Mouse (Mus musculus) midbrain, embryonic 13.5 days (tissue): Measurements from ENCODE around the gene Prpsap2. TPM values are rescaled to one million over a fixed set of nuclear protein-coding genes. Genes with fewer than 3 reads are reported as not detected.

Experiments used
- ATAC-seq: fragments of 200-750 bp; cut with Nextera tagmentation; 2 replicates; pipeline ENCODE4 v1.8.0; 2017; ENCODE audit warnings: mild to moderate bottlenecking, moderate TSS enrichment, moderate library complexity
- H3K27ac ChIP-seq: fragments of 300-500 bp; sonication (generic); 2 replicates; pipeline ENCODE4 v1.5.1; 2015; ENCODE audit warnings: inconsistent platforms, mild to moderate bottlenecking, moderate library complexity
- H3K27me3 ChIP-seq: fragments of 300-500 bp; sonication (generic); 2 replicates; pipeline ENCODE4 v1.6.1; 2015; ENCODE audit warnings: mild to moderate bottlenecking, inconsistent platforms
- H3K36me3 ChIP-seq: fragments of 300-500 bp; sonication (generic); 2 replicates; pipeline ENCODE4 v1.6.1; 2015; ENCODE audit warnings: mild to moderate bottlenecking, inconsistent platforms
- H3K4me1 ChIP-seq: fragments of 300-500 bp; sonication (generic); replicated peaks from 2 replicates; pipeline ENCODE4 v1.6.1; 2015; ENCODE audit warnings: inconsistent platforms
- H3K4me2 ChIP-seq: fragments of 300-500 bp; sonication (generic); replicated peaks from 2 replicates; pipeline ENCODE4 v1.6.1; 2015; ENCODE audit warnings: moderate library complexity, mild to moderate bottlenecking, inconsistent platforms
- H3K4me3 ChIP-seq: fragments of 300-500 bp; sonication (generic); replicated peaks from 2 replicates; pipeline ENCODE4 v1.5.1; 2015; ENCODE audit warnings: mild to moderate bottlenecking, inconsistent platforms
- H3K9ac ChIP-seq: fragments of 300-500 bp; sonication (generic); replicated peaks from 2 replicates; pipeline ENCODE4 v1.6.1; 2015; ENCODE audit warnings: mild to moderate bottlenecking, inconsistent platforms
- H3K9me3 ChIP-seq: fragments of 300-500 bp; sonication (generic); 2 replicates; pipeline ENCODE4 v1.6.1; 2016; ENCODE audit warnings: mild to moderate bottlenecking, inconsistent platforms
- WGBS: fragments of 180-500 bp; shearing (Covaris S2); methylation state at CpG from one replicate; pipeline ENCODE4 v1.1.7; 2015; 5-methylcytosine and 5-hydroxymethylcytosine counted together
- polyA plus RNA-seq: library from polyadenylated mRNA; unstranded; fragments of >200 nt; fragmentation: Nextera tagmentation; extraction: Ambion mirVana; gene quantifications from 2 replicates; pipeline ENCODE4 v1.2.1, GENCODE M21; 2015

Prpsap2 gene
- polyA plus RNA-seq, 1 experiment from 2014 or later: 61.5 TPM

GRCm38 (mm10) chr11:61744460-61744859 is 17.4 kb downstream of the Prpsap2 start:
- Histone ChIP-seq H3K4me2 (no peak overlapping the region), H3K27ac (no peak overlapping the region)
- WGBS: 65% methylated on average over 3 of the region's 3 CpGs

DNA sequence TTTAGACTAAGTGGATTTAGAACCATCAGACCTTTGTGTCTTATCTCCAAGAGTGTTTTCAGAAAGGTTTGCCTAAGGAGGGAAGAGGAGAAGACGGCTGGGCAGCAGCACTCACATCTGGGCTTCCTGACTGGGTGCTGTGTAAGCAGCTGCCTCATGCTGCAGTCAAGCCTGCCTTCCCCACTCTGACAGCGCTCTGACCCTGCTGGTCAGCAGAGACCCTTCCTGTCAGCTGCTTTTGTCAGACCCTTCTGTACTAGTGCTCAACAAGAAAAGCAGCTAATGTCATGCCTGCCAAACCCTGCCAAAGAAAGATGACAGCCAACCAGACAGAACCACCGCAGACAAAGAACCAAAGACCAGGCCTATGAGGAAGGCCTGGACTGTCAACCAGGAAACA is 18.1 kb downstream of the Prpsap2 start:
- Histone ChIP-seq H3K27ac (peak overlapping the region; percentile 9; the same call in 1 of the 2 replicates), H3K36me3 (peaks cover 77% of the 10 kb centered on the region), H3K9ac (0 out of 2 replicates have a peak overlapping the region, but pooled peaks have one; percentile 19), H3K4me1 (no peaks in the 10 kb centered on the region; the same call in 1 of the 2 replicates), H3K4me3 (no peak overlapping the region), H3K9me3 (no peaks in the 10 kb centered on the region), H3K4me2 (no peak overlapping the region), H3K27me3 (no peaks in the 10 kb centered on the region)
- ATAC-seq: no peak
- 56% methylated on average over 3 of the region's 3 CpGs for WGBS

More at GRCm38 (mm10) chr11:61744460-61744859, 17.4 kb downstream of the Prpsap2 start:
- H3K27me3 ChIP-seq: no peaks in the 10 kb centered on the region
- H3K9ac ChIP-seq: no peak overlapping the region
- ATAC-seq: no peak
- no peaks in the 10 kb centered on the region; the same call in 1 of the 2 replicates for H3K4me1 ChIP-seq
- no peaks in the 10 kb centered on the region for H3K9me3 ChIP-seq
- H3K36me3 ChIP-seq: peaks cover 77% of the 10 kb centered on the region
- no peak overlapping the region for H3K4me3 ChIP-seq

DNA sequence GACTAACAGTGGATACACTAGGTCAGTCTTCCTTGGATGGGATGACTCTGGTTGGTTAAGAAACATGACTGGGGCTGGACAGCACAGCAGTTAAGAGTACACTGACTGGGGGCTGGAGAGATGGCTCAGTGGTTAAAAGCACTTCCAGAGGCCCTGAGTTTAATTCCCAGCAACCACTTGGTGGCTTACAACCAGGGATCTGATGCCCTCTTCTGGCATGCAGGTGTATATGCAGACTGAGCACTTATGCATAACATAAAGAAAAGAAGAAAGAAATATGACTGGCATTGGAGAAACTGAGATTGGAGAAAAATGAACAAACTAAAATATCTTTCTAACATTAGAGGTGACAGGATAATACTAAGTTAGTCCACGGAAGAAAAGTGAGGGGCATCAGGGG is 21.4 kb downstream of the Prpsap2 start:
- Histone ChIP-seq H3K9me3 (no peaks in the 10 kb centered on the region), H3K9ac (no peak overlapping the region), H3K4me2 (no peak overlapping the region), H3K27ac (no peak overlapping the region), H3K4me1 (no peaks in the 10 kb centered on the region; the same call in 1 of the 2 replicates), H3K4me3 (no peak overlapping the region), H3K27me3 (no peaks in the 10 kb centered on the region), H3K36me3 (peaks cover 86% of the 10 kb centered on the region)
- WGBS: 97% methylated on average over 1 of the region's 1 CpGs
- ATAC-seq: no peak

- H3K9ac ChIP-seq: no peak overlapping the region
- no peaks in the 10 kb centered on the region for H3K9me3 ChIP-seq
- H3K36me3 ChIP-seq: peaks cover 95% of the 10 kb centered on the region
- no peak overlapping the region for H3K4me3 ChIP-seq
- H3K4me1 ChIP-seq: no peaks in the 10 kb centered on the region
- WGBS: 93% methylated on average over 1 of the region's 1 CpGs
- no peaks in the 10 kb centered on the region for H3K27me3 ChIP-seq
- ATAC-seq: no peak
- no peak overlapping the region for H3K27ac ChIP-seq
- no peak overlapping the region for H3K4me2 ChIP-seq
These were observed 24.6 kb downstream of the Prpsap2 start for GRCm38 (mm10) chr11:61737290-61737689.

DNA sequence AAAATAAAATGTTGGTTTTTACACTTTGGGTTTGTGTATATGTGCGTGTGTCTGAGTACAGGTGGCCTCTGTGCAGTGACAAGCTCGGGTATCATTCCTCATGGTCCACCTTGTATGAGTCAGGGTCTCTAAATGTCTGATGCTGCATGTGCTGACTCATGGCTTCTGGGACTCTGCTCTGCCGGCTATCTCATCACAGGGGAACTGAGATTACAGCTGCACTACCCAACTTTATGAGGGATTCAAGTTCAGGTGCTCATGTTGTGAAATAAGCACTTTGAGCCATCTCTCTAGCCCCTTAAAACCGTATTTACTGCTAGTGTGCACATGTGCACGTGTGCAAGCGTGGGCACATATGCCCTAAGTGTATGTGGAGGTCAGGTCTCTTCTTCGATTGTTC is 29.2 kb downstream of the Prpsap2 start:
- Histone ChIP-seq H3K9ac (no peak overlapping the region), H3K9me3 (no peaks in the 10 kb centered on the region), H3K4me3 (no peak overlapping the region), H3K36me3 (peaks cover 93% of the 10 kb centered on the region), H3K27me3 (no peaks in the 10 kb centered on the region), H3K4me1 (no peaks in the 10 kb centered on the region), H3K4me2 (no peak overlapping the region), H3K27ac (no peak overlapping the region)
- no peak for ATAC-seq
- 96% methylated on average over 7 of the region's 7 CpGs for WGBS

DNA sequence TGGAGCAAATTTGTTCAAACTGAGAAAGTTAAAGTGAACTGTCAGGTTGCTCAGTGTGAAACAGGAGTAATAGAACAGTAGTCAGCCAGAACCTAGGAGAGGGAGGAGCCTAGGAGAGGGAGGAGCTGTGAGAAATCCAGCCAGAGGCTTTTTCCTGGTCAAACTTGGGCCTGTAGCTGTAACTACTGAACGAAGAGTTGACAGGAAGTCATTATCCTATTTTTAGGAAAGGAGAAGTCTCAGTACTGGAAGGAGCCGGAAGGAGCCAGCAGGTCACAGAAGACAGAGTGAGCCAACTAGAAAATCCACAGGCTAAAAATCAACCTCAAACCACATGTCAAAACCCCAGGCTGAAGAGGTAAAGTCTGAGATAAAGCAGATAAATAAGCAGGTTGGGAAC is 33.9 kb downstream of the Prpsap2 start:
- H3K9ac ChIP-seq: no peak overlapping the region
- H3K4me1 ChIP-seq: no peaks in the 10 kb centered on the region
- no peak overlapping the region for H3K4me3 ChIP-seq
- no peak for ATAC-seq
- peaks cover 64% of the 10 kb centered on the region for H3K36me3 ChIP-seq
- no peak overlapping the region for H3K27ac ChIP-seq
- H3K9me3 ChIP-seq: no peaks in the 10 kb centered on the region
- H3K27me3 ChIP-seq: no peaks in the 10 kb centered on the region
- H3K4me2 ChIP-seq: no peak overlapping the region
- WGBS: 91% methylated on average over 2 of the region's 2 CpGs

DNA sequence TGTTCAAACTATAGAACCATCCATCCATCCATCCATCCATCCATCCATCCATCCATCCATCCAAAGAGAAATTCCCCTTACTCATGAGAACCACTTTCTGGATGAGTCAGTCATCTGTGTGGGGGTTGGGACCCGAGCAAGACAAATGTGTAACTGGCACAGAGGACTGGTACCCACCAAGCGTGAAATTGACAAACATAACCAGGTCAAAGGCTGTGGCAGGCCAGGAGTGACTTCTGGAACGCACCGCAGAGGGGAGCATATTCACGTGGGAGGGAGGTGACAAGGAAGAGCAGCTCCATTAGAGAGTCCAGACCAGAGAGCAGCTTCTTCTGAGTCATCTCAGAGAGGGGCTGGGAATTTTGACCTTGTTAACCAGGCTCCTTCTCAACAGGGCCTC is 39.8 kb downstream of the Prpsap2 start:
- Histone ChIP-seq H3K27me3 (no peaks in the 10 kb centered on the region), H3K4me1 (no peaks in the 10 kb centered on the region), H3K36me3 (peaks cover 10% of the 10 kb centered on the region), H3K4me2 (no peak overlapping the region), H3K9me3 (no peaks in the 10 kb centered on the region), H3K9ac (no peak overlapping the region), H3K27ac (no peak overlapping the region), H3K4me3 (no peak overlapping the region)
- ATAC-seq: no peak
- 67% methylated on average over 5 of the region's 5 CpGs for WGBS

DNA sequence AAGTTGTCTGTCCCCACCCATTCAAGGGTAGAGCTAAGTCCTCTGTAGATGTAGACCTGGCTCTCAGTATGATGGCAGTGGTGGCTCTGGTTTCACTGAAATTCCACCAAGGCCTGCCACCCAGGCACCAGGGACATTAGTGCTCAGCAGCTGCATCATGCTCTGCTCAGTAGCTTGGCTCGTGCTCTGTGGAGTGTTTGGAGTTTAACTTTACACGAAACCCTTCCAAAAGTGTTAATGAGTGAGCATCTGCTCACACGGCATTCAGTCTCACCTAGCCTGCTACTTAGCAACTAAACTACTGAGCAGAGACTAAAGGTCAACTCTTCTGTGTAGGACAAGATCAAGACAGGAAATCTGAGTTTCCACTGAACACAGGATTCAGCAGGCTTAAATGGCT is 41.3 kb downstream of the Prpsap2 start, which contains the start of gene Slc5a10:
Gene Slc5a10 (minus strand): TSS at position 191 of the 400 bp plus-strand sequence.
- 90% methylated on average over 3 of the region's 3 CpGs for WGBS
- Histone ChIP-seq H3K36me3 (no peaks in the 10 kb centered on the region), H3K27me3 (no peaks in the 10 kb centered on the region), H3K27ac (no peak within 1 kb of the TSS), H3K4me2 (no peak within 1 kb of the TSS), H3K4me3 (no peak within 1 kb of the TSS), H3K9me3 (no peaks in the 10 kb centered on the region), H3K4me1 (no peaks in the 10 kb centered on the region), H3K9ac (no peak within 1 kb of the TSS)
- ATAC-seq: no peak

DNA sequence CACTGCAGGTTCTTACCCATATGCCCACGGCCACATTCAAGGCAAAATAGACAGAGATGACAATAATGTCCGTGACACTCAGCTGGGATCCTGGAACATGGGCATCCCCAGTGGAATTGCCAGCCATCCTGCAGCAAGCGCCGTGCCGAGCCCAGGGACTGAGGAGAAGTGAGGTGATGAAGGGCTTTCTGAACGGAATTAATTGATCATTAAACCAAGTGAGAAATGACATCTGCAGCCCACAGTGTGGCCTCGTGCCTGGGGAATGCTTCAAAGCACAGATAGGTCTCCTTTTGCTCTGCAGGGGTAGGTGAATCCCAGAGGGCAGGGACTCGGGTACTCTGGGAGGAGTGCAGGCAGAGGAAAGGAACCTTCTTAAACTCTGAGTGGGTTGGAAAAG is 42.1 kb downstream of the Prpsap2 start:
- no peak overlapping the region for H3K9ac ChIP-seq
- H3K4me3 ChIP-seq: no peak overlapping the region
- H3K27ac ChIP-seq: no peak overlapping the region
- no peaks in the 10 kb centered on the region for H3K9me3 ChIP-seq
- WGBS: 69% methylated on average over 8 of the region's 8 CpGs
- ATAC-seq: no peak
- H3K27me3 ChIP-seq: no peaks in the 10 kb centered on the region
- no peak overlapping the region for H3K4me2 ChIP-seq
- no peaks in the 10 kb centered on the region for H3K36me3 ChIP-seq
- H3K4me1 ChIP-seq: peaks cover 2% of the 10 kb centered on the region; the same call in 1 of the 2 replicates

GRCm38 (mm10) chr11:61719387-61719786 is 42.5 kb downstream of the Prpsap2 start:
- Histone ChIP-seq H3K36me3 (no peaks in the 10 kb centered on the region), H3K27ac (no peak overlapping the region), H3K4me3 (no peak overlapping the region), H3K9me3 (no peaks in the 10 kb centered on the region), H3K4me2 (no peak overlapping the region), H3K4me1 (peaks cover 3% of the 10 kb centered on the region; the same call in 1 of the 2 replicates), H3K9ac (no peak overlapping the region), H3K27me3 (no peaks in the 10 kb centered on the region)
- ATAC-seq: no peak
- 61% methylated on average over 3 of the region's 3 CpGs for WGBS

- Histone ChIP-seq H3K27me3 (0 out of 2 replicates have a peak, but pooled peaks cover 4% of the 10 kb centered on the region), H3K27ac (no peak overlapping the region), H3K36me3 (no peaks in the 10 kb centered on the region), H3K9me3 (no peaks in the 10 kb centered on the region), H3K4me3 (no peak overlapping the region), H3K4me1 (peaks cover 3% of the 10 kb centered on the region; the same call in 1 of the 2 replicates), H3K4me2 (no peak overlapping the region), H3K9ac (no peak overlapping the region)
- no peak for ATAC-seq
- 65% methylated on average over 5 of the region's 5 CpGs for WGBS
These were observed 43.9 kb downstream of the Prpsap2 start for GRCm38 (mm10) chr11:61717990-61718389.

DNA sequence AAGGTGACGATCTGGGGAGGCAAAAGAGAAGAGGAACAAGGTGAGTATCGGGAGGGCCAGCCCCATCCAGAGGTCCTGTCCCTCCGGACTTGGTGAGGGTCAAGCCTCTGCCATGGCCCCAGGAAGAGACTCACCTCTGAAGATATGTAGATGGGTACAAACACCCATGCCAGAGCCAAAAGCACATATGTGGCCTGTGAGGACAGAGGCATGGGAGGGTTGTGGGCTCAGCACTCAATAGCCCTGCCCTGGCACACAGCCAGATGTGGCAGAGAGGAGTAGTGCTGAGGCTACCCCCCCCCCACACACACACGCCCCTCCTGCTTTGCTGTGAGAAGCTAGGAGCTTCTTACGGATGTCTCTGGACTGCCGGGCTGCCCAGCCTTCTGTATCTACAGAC is 46.8 kb downstream of the Prpsap2 start:
- no peak overlapping the region for H3K9ac ChIP-seq
- peaks cover 3% of the 10 kb centered on the region; the same call in 1 of the 2 replicates for H3K4me1 ChIP-seq
- H3K27ac ChIP-seq: no peak overlapping the region
- peak; percentile 37; the same call in 1 of the 2 replicates for ATAC-seq
- WGBS: 69% methylated on average over 6 of the region's 6 CpGs
- H3K36me3 ChIP-seq: no peaks in the 10 kb centered on the region
- H3K4me2 ChIP-seq: no peak overlapping the region
- H3K9me3 ChIP-seq: no peaks in the 10 kb centered on the region
- H3K27me3 ChIP-seq: 0 out of 2 replicates have a peak, but pooled peaks cover 4% of the 10 kb centered on the region
- H3K4me3 ChIP-seq: no peak overlapping the region
